Mouse (Mus musculus) heart, postnatal 14 days (tissue): Measurements from ENCODE around the gene Dkk3. TPM values are rescaled to one million over a fixed set of nuclear protein-coding genes. Genes with fewer than 3 reads are reported as not detected.

Source experiments
- DNase-seq, 2 experiments: peaks; one replicate each; pipeline ENCODE4 v3.0.0; 2021 to 2022
- intact Hi-C: fragments of 180-260 bp; cut with DNase I; formaldehyde crosslinking; loops from one replicate; pipeline ENCODE4 v1.15.1; 2025
- long read RNA-seq, 2 experiments: library from polyadenylated mRNA; stranded (forward); transcript quantifications; one replicate each; pipeline ENCODE4 v2.0.0; 2021
- total RNA-seq, 2 experiments: library from RNA; stranded (reverse); gene quantifications; 2 replicates each; pipeline ENCODE4 v1.2.3; 2021

The Dkk3 gene
- 10 to 100 TPM; 21.3 to 48.5 TPM for total RNA-seq
- long read RNA-seq, experiment 1, transcript Dkk3-201 (8 exons, 3,359 nt), result major isoform, 7 of 57 reads
- long read RNA-seq, experiment 1, partial matches to known transcripts, result 23 of 57 reads
- long read RNA-seq, experiment 1, other reads (novel, unspliced or antisense), result 27 of 57 reads
- long read RNA-seq, experiment 2, transcript Dkk3-201 (8 exons, 3,359 nt), result major isoform, 5 of 95 reads
- long read RNA-seq, experiment 2, partial matches to known transcripts, result 53 of 95 reads
- long read RNA-seq, experiment 2, other reads (novel, unspliced or antisense), result 37 of 95 reads

DNA sequence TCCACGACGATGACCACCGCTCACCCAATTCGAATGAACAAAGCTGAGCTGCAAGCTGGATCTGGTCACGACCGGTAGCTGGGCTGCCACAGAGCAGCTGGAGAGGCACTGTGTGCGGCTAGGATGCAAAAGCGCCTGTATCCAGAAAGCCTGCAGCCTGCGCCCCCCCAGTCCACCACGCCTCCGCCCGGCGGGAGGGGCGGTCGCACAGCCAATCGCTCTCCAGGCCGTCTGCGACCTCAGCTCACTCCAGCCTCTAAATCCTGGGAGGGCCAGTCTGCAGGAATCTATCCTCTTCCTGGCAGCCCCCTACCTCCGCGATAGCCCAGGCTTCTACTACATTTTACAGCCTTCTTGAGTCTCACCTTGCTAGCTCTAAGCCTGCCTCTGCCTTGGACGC, at the start of gene Dkk3:
Dkk3 (minus strand) TSS at position 116 of the 400 bp plus-strand sequence.
- intact Hi-C loops, result no loop called here
- peak; percentile 54 to 57 for DNase-seq

DNA sequence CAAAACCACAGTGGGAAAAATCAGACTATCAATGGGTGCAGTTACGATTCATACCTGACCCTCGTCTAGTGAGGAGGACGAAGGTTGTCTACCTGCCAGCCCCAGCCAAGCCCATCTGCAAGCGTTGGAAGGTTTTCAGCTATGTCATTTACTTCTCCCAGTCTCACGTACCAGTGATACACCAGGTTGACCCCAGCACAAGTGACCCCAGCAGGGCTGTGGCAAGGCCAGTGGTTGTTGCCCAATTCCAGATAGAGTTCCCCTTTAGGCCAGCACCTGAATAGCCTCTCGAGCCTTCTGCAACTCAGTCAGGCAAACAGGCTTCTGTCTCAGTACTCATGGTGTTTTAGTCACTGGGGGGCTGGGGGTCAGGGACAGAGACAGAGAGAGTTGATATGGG, 48.9 kb upstream of the Dkk3 start:
- intact Hi-C loops, result no loop called here
- DNase-seq, result no peak

DNA sequence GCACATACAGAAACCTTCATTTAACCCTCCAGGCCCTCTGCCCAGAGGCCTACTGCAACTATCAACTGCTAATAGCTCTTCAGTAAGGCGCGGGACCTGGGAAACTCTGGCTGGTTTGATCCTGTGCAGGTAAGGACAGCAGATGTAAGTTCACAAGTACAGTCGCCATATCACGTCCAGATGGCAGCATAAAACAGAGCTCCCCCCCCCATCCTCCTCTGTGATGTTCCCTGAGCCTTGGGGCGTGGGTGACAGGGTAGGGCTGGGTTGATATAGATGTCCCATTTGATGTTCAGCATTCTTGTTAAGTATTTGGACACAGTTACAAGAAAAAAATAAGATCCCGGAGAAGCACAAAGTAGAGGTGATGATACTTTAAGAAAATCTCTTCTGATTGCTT, 46.7 kb upstream of the Dkk3 start:
- intact Hi-C loops, result no loop called here
- DNase-seq, result no peak

DNA sequence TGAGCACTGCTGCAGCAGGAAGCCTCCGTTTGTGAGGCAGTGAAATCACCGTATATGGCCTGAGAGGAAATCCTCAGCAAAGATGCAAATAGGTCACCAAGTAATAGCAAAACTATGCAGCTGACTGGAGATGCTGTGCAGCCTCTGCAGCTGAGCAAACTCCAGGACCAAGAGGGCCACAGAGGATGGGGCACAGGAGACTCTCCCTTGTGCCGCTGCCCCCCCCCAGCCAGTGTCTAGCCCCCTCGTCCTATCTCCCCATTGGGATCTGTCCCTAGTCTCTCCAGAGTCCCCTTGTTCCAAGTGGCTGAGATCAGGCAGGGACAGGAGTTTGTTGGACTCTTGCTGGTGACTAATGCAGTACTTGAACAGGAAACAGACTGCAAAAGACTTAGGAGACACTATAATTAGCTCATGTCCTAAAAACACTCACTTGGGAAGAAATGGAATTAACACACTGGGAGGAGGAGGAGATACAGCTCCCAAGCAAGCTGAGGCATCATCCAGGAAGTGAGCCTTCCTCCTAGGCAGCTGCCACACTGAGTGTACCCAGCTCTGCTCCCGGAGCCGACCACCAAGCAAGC, 45.6 kb upstream of the Dkk3 start:
- no peak for DNase-seq
- intact Hi-C loops, result no loop called here

DNA sequence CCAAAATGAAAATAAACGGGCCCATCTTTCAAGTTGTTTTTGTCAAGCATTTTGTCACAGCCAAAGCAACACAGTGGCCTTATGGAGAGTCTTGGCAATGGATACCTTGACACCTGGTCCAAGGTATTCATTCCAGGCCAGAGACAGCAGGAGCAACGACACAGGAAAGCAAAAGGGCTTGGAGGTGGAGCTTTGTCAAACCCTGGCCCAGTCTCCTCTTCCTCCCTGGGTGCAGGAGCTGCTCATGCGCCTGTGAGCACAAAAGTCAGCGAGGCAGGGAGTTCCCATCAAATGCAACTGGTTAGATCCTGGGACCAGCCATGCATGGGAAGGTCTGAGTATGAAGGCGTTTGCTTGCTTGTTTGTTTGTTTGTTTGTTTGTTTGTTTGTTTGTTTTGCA, 45.1 kb upstream of the Dkk3 start:
- DNase-seq, result no peak
- intact Hi-C loops, result no loop called here

DNA sequence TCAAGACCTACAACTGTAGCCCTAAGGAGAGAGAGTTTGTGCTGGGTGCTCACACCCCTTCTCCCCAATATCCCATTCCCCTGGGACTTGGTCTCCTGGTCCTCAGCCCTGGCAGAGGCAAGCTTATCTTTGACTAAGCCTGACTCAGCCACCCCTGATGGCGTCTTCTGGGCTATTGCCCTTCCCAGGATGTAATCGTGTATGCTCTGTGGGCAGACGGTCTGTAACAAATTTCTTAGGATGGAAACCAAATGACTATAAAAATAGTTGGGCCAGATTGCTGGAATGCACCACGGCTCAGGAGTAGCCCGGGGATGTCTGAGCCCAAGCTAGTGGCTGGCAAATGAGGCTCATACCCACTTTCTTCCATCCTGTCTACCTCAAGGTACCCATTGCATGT, 44.0 kb upstream of the Dkk3 start:
- intact Hi-C loops, result no loop called here

DNA sequence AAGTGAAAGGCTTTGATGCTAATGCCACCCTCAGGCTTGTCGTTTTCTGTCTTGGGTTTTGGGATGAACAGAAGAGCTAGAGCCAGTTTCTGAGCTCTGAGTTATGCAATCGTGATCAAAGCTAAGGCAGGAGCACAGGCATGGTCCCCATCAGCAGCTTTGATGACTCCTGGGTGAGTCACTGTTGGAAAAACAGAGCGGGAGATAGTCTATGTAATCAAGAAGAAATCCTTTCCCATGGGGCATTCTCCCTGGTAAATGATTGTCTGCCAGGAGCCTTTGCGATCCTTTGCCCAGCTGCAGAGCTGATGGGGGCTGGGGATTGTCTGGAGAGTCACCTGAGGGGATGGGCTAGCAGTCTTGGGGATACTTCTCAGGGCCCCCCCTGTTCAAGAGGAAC, 43.3 kb upstream of the Dkk3 start:
- no peak for DNase-seq
- intact Hi-C loops, result no loop called here

More for the DNA sequence above, 44.0 kb upstream of the Dkk3 start:
- no peak for DNase-seq

DNA sequence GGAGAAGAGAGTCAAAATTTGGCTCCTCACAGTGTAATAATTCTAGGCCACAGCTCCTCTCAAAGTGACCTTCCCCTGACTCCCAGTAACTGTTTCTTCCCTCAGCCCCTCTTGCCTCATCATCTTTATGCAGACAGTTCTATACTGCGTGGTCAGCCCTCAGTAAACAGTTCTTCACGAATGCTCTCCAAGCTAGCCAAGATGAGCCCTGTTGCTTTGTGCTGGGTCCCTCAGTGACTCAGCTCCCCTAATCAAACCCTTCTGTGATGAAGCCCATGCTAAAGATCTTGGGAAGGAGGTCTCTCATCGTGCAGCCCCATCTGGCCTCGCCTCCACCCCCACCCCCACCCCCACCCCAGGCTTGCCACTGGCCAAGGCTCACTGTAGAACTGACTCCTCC, 41.9 kb upstream of the Dkk3 start:
- intact Hi-C loops, result no loop called here
- DNase-seq, result no peak

DNA sequence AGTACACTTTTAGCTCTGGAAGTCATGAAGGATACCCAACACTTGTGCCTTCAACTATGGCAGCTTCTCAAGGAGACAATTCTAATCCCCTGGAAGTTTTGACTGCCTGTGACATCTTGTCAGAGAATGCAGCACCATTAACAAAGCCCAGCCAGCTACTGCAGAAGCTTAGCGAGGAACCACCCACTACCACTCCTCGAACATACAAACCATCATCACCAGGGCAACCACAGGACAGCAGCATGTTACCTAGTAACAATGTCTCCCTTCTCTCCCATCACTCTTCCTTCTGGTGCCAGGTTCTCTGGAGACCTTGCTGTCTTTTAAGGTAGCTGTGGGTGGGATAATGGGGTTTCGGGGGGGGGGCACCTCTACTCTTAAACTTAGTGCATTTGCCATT, 40.5 kb upstream of the Dkk3 start:
- intact Hi-C loops, result no loop called here
- DNase-seq, result no peak

DNA sequence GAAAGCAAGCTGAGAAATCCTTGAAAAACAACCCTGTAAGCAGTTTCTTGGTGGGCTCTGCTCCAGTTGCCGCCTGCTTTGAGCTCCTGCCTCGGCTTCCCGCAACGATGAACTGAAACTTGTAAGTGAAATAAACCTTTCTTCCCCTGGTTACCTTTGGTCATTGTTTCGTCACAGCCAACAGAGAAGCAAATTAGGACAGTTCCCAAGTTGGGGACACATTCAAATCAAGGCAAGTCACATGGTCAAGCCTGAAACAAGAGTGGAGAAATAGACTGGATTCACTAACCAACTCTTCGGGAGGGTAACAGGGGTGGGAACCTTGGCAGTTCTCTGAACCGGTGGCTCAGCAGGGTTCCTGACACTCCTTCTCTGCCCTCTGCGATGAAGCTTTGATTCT, 38.6 kb upstream of the Dkk3 start:
- intact Hi-C loops, result no loop called here
- DNase-seq, result no peak

DNA sequence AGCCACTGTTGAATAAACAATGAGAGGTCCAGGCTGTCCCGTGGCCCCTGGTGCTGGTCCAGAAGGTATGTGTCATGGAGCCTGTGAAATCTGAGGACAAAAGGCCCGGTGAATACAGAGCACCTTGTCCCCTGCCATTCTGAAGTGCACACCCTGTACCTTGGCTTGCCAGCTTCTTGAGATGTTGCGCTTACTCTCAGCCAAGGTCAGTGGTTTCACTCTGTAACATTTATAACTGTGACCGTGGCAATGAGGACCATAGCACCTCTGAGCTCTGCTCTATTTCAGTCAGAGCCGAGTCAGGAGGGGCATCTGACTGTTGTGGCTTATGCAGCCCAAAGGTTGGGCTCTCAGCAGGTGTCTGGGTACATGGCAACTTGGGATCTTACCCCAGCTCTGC, 35.4 kb upstream of the Dkk3 start:
- no peak for DNase-seq
- intact Hi-C loops, result no loop called here

DNA sequence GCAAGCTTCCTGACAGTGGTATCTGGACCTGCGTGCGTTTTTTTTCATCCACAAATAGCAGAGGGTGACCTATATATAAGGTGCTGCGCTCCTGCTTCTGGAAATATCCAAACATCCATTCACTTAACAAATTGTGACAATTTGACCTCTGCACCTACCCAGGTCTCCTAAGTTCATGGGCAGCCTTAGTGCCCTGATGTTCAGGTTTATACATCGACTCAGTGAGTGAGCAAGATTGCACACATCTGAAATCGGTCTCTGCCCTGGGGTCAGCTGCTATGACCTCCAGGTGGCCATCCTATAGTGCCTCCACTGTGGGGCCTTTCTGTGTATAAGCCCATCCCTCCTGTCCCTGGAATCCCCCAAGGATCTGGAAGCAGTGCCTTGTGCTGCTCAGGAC, 33.9 kb upstream of the Dkk3 start:
- no peak for DNase-seq
- intact Hi-C loops, result no loop called here

DNA sequence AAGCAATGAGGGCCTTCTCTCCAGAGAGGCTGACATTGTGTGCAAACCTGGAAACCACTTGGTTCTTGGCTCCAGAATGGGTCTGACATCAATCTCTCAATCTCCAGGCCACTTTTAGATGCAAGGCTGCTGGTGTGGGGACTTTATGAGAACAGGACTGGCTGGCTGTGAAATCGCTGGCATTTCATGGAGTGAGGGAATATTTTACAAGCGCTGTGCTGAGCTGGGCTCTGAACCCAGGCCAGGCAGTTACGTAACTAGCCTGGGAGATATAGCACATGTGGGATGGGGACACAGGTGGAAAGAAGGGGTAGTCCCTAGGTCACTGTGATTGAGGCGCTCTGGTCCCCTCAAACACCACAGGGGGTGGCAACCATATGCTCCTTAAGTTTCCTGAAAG, 33.4 kb upstream of the Dkk3 start:
- DNase-seq, result peak; percentile 37 to 42
- intact Hi-C loops, result no loop called here

DNA sequence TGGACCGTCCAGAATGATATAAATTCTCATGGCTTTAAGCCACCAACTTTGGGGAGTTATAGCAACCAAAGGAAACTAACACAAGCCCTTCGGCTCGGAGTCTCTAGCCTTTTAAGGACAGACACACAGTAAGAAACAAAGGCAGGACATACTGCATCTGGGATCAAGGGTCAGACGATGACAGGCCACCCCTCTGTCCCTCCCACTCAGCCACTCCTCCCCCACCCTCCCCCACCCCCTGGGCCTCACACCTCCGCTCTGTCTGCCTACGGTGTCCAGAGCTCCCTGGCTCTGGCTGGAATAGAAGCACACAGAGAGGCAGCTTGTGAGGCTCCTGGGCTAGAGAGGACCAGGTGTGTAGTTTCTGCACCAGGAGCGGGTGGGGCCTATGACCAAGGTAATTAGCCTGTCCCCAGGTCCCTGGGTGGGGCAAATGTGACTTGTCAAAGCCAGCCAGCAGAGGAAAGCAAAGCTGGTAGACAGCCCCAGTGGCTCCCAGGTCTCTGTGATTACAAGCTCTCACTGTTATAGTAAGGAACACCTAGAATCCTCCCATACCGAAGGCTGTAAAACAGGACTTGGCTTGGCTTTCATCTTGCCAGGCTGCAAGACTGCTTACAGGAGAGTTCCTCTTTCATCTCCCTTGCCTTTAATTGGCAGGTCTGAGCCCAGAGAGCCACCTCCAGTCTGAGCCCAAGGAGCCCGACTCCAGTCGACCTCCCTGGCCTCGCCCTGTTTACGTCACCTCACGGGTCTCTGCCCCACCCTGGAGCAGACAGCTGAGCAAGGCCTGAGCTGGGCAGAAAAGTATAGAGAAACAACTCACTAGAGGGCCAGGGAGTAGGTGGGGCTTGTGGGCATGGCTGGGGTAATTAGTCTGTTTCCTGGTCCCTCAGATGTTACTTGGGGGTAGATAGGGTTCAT, 28.9 kb upstream of the Dkk3 start:
- intact Hi-C loops, result no loop called here
- DNase-seq, result no peak

DNA sequence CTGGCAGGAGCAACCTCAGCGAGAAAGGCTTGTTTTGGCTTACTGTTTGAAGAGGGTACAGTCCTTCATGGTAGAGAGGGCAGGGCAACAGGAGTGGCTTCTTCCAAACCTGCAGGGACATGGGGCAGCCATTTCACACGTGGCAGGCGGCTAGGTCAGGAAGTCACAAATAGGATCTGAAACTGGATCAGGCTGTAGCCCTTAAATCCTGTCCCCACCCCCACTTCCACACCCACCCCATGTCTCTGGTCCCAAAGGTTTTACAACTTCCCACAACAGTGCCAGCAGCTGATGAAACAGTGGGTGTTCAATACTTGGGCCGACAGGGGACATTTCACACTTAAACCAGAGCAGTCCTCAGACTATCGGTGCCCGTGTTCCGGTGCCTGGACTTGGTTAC, 28.0 kb upstream of the Dkk3 start:
- intact Hi-C loops, result no loop called here
- DNase-seq, result no peak

DNA sequence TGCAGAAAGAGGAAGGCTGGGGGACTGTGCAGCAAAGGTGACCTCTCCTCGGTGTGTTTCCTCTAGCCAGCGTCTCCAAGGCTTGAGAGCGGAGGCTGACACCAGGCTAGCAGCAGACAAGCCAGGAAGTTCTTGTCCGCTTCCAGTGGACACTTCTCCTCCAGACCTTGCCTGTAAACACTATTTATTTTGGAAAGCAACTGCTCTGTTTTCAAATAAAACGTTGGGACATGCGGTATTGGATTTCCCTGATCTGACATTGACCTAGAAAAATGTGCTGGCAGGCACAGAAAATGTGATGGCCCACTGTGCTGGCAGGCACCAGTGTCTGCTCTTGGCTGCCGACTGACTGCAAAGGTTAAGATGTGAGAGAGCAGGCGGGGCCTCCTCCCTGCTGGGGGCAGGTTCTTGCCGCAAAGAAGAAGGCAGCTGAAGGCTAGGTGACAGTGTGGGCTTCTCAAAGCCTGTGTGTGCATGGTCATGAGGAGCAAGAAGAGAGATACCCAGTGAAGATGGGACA, 26.4 kb upstream of the Dkk3 start:
- DNase-seq, result peak in 1 of 2 experiments; percentile 39

DNA sequence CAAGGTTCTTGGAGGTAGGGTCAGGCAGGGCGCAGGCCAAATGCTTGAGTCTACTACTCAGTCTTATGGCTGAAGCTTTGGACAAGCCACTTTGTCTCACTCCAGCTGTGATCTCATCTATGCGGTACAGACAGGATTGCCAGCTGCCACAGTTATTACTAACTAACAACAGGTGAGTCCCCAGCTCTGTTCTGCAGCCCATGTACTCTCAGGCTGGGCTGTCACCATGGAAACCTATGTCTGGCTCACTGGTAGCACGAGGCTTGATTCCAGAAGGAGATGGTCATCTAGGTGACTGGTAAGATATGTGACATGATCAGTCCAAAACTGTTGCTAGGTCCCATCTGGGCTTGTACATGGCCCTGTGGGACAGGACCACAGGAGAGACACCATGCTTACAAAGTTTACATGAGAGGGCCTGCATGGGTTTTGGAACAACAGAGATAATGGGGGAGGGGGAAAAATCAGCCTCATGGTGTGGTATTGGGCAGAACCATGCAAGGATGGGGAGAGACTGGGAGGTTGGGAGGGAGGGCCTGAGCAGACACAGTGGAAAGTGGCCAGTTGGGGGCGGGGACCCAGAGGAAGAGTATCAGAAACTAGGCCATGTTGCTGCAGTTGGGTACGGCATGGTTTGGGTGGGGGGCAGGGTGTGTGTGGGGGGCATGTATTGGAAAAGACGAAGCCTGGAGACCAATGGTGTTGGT, 25.8 kb upstream of the Dkk3 start:
- intact Hi-C loops, result no loop called here
- no peak for DNase-seq

More for the DNA sequence above, 26.4 kb upstream of the Dkk3 start:
- intact Hi-C loops, result no loop called here

DNA sequence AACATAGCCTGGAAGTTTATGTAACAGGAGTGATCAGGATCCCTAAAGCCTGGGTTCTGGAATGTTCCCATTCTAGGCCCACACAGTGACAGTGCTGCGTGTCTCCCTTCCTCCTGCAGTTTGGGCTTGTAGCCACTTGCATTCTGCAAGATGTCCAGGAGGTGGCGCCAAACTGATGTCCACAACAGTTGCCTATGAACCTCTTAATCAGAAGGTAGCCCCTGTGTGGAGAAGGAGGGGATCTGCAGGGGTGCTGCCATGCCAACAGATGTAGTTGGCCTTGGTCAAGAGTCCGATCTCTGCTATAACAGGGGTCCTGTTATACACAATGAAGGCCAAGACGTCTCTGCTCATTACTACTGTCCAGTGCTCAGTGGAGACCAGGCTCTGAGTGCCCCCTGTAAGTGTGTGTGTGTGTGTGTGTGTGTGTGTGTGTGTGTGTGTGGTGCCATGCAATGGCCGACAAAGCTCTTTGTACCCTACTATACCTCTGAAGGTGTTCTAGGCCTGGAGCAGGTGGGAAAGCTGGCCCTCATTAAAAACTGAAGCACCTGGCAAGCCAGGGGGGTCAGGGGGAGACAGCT, 24.5 kb upstream of the Dkk3 start:
- DNase-seq, result peak; percentile 89 to 94
- intact Hi-C loops, result loop anchor here (1.0 to 2.0 kb wide), 2 partner anchors 145 to 186 kb away; no protein-coding TSS in a partner anchor

DNA sequence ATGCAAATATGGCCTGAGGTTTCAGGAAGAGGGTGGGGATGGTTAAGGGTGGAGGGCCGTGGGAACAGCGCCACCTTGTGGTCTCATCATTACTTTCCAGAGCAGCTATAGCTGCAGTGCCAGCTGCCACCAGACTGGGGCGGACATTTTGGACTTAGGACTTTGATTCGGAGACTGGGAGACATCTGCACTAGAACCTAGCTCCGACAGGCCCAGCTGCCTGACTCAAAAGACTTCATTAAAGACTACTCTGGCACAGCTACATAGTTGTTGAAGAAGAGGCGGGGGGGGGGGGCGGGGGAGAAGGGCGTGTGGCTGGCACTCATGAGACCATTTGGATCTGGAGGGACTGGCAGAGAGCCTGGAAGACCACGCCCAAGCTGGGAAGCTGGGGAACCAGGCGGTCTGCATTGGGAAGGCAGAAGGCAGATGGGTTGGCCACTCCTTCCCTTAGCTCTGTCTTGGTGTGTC, 21.4 kb upstream of the Dkk3 start:
- peak; percentile 84 to 88 for DNase-seq
- intact Hi-C loops, result loop anchor here (1.0 kb wide), 1 partner anchor 95 kb away; no protein-coding TSS in a partner anchor

DNA sequence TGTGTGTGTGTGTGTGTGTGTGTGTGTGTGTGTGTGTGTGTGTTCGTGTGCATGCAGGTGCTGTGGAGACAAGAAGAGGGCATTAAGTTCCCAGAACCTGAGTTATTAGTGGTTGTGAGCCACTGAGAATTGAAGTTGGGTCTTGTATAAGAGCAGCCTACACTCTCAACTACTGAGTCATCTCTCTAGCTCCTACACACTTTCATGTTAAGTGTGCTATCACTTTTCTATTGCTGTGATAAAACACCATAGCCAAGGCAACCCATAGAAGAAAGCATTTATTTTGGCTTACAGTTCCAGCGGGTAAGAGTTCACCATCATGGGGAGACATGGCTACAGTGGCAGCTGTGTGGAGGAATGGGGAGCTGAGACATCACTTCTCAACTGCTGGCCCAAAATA, 17.8 kb upstream of the Dkk3 start:
- intact Hi-C loops, result no loop called here
- no peak for DNase-seq
